Mouse (Mus musculus) gastrocnemius, postnatal 36 days (tissue): ENCODE measurements around the gene Gmps. TPM values are rescaled to one million over a fixed set of nuclear protein-coding genes. Genes with fewer than 3 reads are reported as not detected.

ENCODE experiments used
- DNase-seq, 2 experiments: peaks; one replicate each; pipeline ENCODE4 v3.0.0; 2022
- intact Hi-C: fragments of 180-260 bp; cut with DNase I; formaldehyde crosslinking; loops from one replicate; pipeline ENCODE4 v1.15.1; 2025
- long read RNA-seq, 2 experiments: library from polyadenylated mRNA; stranded (forward); transcript quantifications; one replicate each; pipeline ENCODE4 v2.0.0; 2021
- total RNA-seq, 2 experiments: library from RNA; stranded (reverse); gene quantifications; 2 replicates each; pipeline ENCODE4 v1.2.3; 2021

Gmps gene
- total RNA-seq = 10 to 100 TPM; 13.4 to 17.5 TPM
- long read RNA-seq, experiment 1, full-length matches to known transcripts = 15 of 19 reads
- long read RNA-seq, experiment 1, partial matches to known transcripts = 1 of 19 reads
- long read RNA-seq, experiment 1, other reads (novel, unspliced or antisense) = 3 of 19 reads
- long read RNA-seq, experiment 2, full-length matches to known transcripts = 22 of 27 reads
- long read RNA-seq, experiment 2, partial matches to known transcripts = 3 of 27 reads
- long read RNA-seq, experiment 2, other reads (novel, unspliced or antisense) = 2 of 27 reads

DNA sequence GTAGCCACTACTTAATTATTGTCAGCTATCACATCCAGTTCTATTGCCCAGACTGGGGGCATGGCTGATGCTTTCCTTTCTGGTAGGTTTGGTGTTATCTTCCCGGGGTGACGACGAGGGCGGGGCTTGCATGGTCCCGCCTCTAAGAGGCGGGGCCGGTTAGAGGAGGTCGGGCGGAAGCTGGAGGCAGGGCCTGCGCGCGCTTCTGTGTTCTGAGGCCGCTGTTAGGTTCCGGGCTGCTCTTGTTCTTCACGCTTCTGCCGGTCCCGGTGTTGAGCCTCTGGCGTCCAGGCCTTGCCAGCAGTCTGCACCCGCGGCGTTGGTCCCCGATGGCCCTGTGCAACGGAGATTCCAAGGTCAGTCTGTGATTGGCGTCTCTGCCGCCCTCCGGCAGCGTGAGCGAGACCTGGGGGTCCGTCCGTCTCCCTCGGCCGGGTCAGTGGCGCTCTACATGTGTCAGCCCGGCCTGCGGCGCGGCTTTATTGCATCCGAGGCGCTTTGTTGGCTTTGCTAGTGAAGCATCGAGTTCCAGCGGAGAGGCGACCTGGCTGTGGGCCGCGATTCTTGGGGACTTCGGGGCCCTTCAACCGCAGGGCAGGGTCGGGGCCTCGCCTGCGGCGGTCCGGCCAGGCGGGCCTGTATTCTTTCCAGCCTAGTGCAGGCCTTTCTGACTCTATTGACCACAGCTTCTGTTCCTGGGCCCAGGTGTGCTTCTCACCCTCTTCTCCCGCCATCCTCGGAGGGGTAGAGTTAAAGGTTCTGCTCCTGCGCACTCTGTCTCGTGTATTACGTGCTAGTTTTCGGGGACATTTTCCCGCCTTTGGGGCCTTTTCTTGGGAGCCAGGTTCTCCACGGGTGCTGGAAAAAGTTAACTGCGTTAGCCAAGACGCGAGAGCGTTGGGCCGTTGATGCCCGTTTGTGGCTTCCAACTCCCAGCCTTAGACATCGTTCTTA, at the start of gene Gmps:
Gmps (plus strand) TSS at position 152 of the 954 bp plus-strand sequence.
- peak; percentile 89 to 93 for DNase-seq
- intact Hi-C loops = no loop called here

DNA sequence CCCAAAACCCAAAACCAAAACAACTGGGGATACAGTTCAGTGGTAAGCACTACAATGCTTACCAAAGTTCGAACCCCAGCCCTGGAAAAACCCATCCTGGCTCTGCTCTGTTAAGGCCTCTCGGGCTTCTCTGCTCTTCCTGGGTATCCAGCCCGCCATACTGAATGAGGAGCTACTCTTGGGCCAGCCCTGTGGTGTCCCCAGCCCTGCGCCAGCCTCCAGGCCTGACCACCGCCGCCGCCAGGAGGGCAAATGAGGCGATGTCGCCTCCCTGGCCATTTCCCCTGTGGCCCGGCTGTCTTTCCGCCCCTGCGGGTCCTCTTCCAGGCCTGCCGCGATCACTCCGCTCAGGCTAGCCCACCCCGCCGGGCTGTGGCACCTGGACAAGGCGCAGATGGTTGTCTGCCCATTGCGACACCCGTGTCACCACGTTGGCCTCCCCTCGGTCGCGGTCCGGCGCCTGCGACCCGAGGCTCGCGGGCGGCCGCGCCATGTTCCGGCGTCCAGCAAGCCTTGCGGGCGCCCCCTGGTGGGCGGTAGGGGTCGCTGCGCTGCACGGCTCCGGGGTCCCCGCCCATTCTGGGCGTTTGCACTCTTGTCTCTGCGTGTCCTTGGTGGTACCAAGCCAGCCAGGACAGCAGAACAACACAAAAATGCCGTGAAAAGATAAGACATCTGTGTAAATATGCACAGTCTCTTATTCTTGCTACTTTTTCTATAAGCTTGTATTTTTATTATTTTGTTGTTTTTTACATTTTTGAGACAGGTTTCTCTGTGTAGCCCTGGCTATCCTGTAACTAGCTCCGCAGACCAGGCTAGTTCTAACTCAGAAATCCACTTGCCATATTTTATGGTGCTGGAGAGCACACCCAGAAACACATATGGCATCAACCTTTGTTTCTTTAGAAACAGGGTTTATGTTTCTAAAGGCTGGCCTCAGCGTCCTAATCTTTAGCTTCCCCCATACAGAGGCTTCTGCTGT, 46.7 kb upstream of the Gmps start, which contains the start of gene E130311K13Rik:
E130311K13Rik (minus strand) TSS at position 595 of the 982 bp plus-strand sequence.
- intact Hi-C loops = loop anchor here (5.0 kb wide), 1 partner anchor 377 kb away; no protein-coding TSS in a partner anchor
- DNase-seq = peak; percentile 83 to 87

DNA sequence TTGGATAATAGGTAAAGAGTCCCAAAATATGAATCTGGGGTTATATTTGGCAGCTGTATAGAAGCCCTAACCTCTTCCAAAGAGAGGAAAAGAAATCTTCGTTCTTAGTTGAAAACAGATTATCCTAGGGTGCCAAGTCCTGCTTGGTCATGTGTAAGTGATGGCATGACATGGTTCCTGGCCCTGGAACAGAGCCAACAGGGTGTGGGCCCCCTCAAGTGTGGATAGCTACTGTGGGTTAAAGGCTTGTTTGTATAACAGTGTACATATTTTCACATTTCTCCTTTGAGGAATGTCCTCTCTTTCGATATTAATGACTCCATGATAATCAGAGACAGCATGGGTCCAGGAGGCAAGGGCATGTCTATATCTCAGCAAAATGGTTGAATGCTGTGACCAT, 37.0 kb upstream of the Gmps start:
- DNase-seq = no peak
- intact Hi-C loops = no loop called here

DNA sequence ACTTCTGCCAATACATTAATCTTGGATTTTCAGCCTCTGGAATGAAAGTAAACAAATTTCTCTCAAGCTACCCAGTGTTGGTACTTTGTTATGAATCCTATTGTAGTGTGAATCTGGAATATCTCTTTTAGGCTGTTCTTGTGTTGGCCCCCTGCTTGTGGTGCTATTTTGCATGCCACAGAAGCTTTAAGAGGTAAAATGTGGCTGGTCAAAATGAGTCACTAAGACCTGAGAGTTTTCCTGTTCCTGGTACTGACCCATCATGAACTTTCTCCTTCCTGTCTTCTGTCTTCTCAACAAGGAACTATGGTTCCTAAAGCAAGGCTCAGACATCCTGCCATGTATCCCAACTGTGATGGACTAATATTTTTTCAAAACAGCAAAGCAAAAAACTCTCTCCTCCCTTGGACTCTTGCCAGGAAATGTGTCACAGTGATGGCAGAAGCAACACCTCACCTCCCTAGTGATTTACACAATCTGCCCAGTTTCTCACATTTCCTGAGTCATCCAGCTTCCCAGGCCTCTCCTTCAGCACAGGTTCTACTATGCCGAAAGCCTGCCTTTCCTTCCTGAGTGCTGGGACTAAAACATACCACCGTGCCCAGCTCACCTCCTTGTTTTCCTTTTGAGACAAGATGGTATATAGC, 34.6 kb upstream of the Gmps start:
- DNase-seq = no peak
- intact Hi-C loops = no loop called here

DNA sequence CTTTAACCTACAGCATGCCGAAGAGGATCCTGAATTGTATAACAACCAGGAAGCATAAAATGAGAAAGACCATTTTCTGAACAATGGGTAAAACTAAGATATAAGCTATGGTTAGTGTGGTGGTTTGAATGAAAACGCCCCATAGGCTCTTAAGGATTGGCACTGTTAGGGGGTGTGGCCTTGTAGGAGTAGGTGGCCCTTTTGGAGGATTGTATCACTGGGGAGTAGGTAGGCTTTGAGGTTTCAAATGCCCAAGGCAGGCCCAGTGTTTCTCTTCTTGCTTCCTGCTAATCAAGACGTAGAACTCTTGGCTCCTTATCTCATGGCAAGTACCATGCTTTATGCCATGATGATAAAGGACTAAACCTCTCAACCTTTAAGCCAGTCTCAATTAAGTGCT, 26.1 kb upstream of the Gmps start:
- intact Hi-C loops = no loop called here
- no peak for DNase-seq

DNA sequence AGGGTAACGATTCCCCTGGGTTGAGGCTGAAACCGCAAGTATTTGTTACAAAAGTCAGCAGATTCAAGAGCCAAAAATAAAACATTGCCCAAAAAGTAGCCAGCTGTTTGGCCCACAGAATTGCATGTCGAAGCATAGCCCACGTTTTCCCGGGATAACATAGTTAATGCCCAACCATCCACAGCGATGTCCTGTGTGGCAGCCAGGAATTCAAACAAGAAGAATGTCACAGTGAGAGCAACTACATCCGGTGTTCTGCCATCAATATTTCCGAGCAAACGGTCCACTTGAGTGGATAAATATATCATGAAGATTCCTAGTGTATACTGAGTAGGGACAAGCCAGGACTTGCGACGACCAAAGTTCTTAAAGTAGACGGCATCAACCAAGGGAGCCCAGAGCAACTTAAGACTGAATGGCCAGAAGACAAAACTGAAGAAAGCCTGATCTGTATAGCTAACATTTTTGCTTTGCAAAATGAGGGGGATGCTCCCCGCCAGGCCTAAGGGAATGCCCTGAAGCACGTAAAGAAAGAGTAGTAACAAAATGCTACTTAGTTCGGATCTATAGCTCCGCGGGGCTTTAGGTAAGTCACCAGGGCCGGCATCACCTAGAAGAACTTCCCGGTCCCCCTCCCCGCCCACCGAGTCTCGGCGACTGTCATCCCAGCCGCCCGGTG, 12.3 kb upstream of the Gmps start:
- intact Hi-C loops = no loop called here
- no peak for DNase-seq

DNA sequence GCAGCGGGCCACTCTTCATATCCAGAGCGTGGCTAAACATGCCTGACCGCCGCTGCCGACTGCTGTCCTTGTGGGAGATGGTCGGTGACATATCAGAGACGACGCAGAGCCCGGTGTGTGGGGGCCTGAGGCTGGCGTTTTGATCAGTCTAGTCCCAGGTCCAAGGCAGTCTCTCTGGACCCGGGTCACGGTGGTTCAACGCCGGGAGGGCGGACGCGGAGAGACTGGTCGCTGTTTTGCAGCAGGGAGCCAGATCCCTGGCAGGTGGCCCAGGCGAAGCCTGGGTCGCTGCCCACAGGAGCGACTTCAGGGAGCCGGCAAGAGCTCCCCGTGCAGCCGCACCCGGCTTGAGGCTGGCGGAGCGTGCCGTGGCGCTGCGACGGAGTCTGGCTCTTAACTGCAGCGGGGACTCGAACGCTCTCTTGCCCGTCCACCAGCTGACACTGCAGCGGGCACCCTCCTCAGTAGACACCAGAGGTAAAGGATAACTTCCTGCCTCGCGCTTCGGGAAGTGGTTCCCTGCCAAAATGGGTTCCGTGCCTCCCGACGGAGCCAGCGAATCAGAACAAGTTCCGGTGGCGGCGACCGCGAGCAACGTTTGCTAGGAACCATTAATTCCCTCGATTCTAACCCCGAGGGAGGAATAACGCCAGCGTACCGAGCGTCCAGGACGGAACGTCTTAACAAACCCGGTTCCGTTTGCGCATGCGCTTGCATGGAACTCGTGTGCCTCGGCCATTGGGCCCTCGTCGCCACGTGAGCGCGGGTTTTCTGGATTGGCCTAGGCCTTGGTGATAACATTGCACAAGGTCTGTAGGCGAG, 11.6 kb upstream of the Gmps start, which contains the start of gene Slc33a1:
Slc33a1 (minus strand) TSS at position 669 of the 822 bp plus-strand sequence.
- intact Hi-C loops = no loop called here
- DNase-seq = peak; percentile 96 to 99

DNA sequence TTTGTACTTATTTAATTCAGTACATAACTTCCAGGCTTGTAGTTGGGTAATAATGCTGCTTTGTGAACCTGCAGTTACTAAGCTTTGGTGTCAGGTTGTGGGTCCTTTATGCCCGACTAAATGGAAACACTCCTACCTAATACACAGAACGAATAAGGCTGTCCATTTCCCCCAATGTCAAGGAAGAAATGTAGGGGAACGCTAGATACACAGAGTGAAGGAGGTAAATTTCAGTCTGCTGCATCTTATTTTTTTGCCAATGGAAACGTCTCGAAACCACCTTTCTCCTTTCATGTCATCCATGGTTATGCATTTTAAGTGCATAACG, 11.0 kb upstream of the Gmps start:
- no peak for DNase-seq
- intact Hi-C loops = no loop called here

DNA sequence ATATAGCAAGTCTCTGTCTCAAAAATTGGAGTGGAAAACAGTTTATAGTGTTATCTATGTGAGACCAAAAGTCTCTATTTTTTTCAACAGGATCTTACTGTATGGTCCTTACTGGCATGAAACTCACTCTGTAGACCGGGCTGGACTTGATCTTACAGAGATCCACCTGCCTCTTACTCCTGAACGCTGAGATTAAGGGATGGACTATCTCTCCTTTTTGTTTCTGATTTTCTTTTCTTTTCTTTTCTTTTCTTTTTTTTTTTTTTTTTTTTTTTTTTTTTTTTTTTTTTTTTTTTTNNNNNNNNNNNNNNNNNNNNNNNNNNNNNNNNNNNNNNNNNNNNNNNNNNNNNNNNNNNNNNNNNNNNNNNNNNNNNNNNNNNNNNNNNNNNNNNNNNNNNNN, 10.0 kb upstream of the Gmps start:
- intact Hi-C loops = no loop called here
- no peak for DNase-seq

DNA sequence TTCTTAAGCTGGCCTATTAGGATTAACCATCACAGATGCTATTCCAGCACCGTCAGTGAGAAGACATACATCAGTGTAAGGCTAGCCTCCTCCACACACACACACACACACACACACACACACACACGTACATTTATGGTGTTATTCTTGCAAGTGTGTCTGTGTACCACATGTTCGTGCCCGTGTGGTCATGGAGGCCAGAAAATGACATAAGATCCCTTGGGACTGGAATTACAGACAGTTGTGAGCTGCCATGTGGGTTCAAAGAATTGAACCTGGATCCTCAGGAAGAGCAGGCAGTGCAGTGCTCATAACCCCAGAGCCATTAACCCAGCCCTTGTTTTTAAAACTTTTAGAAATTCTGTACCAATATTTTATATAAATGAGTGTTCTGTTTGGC, 2.0 kb downstream of the Gmps start:
- intact Hi-C loops = no loop called here

DNA sequence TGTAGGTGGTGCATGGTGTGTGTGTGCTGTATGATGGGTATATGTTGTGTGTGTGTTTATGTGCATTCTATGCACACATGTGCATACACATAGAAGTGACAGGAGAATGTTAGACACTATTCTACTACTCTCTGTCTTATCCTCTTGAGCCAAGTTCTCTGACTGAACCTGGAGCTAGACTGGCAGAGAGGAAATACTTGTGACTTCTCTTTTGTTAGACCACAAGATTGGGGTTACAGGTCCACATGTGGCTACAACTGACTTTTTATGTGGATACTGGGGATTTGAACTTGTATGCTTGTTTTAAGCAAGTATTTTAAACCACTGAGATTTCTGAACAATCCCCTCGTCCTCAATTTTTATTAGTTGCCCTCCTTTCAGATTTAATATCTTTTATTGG, 10.8 kb downstream of the Gmps start:
- intact Hi-C loops = no loop called here
- no peak for DNase-seq

More for the DNA sequence above, 2.0 kb downstream of the Gmps start:
- DNase-seq = no peak

DNA sequence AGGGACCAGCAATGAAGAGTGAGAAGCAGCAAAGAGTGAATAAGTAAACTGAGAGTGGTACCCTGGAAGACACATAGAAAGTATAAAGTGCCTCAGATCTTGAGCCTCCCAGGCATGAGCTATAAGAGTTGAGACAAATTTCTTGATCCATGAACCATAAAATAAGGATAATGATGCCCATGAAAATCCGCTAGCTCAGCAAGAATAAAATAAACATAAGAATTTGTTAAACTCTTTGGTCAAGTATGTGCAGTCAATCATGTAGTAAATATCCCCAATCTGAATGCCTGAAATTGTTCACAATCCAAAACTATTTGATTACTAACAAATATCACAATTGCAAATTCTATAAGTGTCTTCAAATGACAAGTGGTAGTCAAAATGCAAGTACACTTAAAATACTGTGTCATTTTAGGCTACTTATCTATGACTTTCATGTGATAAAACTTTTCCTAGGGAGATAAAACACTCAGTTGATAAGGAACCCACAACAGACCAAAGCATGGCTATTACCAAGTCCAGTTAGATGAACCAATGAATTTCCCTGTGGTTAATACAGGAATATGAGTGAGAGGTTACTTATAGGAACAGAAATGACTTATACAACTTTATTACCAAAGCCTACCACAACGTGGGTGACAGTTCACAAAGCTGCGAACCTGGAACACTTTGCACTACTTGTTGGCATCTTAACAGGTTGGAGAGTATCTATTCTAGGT, 13.0 kb downstream of the Gmps start:
- intact Hi-C loops = no loop called here

DNA sequence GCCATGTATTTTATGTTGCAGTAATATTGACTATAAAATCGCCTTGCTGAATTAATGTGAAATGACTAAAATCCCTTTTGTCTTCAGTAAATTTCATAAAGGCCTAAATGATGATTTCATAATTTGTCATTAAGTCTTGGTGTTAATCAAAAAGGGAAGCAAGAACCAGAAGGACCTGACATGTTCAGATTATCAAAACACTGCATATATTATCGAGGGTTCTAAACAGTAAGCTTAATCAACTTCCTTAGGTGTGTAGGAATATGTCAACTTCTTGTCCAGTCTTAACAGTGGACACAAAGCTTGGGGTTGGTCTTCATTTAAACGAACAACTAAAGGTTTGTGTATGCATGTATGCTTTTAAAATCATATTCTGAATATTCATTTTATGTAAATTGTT, 45.5 kb downstream of the Gmps start:
- no peak for DNase-seq
- intact Hi-C loops = no loop called here

More for the DNA sequence above, 13.0 kb downstream of the Gmps start:
- DNase-seq = no peak

DNA sequence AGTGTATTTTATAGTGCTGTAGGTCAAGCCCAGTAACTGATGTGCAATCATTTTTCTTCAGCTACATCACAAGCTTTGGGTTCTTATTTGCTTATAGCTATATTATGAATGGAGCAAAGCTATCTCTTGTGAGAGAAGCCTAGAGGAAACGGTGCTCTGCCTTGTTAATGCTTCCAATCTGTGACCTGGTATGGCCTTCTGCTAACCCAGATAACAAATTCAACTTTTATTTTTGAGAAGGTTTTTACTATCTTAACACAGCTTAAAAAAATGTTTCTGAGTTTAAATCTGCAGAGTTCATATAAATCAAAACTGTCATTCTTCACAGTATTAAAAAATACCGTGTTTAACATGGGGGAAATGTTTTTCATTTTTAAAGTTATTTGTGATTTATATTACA, 46.0 kb downstream of the Gmps start:
- no peak for DNase-seq
- intact Hi-C loops = no loop called here

DNA sequence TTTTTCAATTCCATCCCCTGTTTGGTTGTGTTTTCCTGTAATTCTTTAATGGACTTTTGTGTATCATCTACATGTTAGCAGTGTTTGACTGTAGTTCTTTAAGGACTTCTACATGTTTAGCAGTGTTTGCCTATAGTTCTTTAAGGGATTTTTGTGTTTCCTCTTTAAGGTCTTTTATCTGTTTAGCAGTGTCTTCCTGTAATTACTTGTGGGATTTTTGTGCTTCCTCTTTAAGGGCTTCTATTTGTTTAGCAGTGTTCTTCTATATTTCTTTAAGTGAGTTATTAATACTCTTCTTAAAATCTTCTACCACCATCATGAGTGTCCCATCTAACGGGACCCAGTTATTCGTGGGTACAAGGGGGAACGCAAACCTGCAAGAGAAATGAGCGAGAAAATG, 53.9 kb downstream of the Gmps start:
- intact Hi-C loops = no loop called here

DNA sequence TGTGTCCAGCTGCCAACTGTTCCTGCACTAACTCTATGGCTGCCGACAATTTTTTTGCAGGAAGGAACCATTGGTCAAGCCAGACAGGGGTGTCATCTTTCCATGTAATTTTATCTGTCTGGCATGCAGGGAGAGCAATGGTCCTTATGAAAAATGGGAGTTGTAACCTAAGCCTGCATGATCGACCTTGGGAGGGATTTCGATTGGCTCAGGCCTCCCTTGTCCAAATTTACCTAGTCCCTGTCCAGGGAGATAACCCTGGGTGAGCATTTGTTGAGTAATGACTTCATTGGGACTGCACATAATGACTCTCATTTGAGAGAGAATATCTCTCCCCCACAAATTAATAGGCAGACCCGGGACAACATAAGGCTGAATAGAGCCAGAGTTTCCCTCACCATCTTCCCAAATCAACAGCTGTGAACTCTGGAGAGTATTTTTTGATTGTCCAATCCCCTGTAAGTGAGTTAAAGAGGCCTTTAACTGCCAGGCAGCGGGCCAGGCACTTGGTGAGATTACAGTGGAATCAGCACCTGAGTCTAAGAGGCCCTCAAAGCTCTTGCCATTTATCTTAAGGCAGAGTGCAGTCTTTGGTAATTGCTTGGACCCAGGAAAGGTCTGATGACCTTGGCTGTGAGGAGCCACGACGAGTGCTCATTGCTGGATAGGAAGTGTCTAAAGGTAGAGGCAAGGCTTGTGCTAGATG, 62.4 kb downstream of the Gmps start:
- intact Hi-C loops = loop anchor here (2.0 kb wide), 1 partner anchor 753 kb away; no protein-coding TSS in a partner anchor
- no peak for DNase-seq

More for the DNA sequence above, 53.9 kb downstream of the Gmps start:
- DNase-seq = no peak
